Mouse (Mus musculus): ENCODE results near the gene Ppp1r15a.

DNA sequence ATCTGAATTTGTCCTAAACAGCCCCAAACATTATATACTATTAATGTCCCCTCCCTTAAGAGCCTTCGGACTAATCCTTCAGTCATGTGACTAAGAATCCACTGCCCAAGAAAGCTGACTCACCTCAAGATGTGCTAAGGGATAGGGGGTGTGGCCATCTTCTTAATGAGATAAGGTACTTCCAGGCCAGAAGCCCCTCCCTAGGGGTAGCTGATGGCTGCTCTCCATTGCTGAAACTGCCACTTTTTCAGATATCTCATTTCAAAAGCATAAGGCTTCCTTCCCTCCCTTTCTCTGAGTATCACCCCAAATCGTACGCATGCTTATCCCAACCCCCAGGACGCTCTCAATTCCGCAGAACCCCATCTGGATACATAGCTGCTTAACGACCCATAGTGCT, 17.5 kb downstream of the Ppp1r15a start:
- TF ChIP-seq GATA1 (IDR thresholded peaks at IDR 0.05; ENCODE audit: low read length) (peak; percentile 83), TAL1 (IDR thresholded peaks at IDR 0.05; ENCODE audit: low read length) (peak; percentile 50; the same call in 2 of the 3 replicates)

Measured in erythroblast, embryonic 14.5 days (primary cell).